Mouse (Mus musculus): Measurements from ENCODE around the gene Eps8l1.
A peak's percentile ranks its signal among the peaks of the same experiment; 100 is the strongest.

Gene Eps8l1

DNA sequence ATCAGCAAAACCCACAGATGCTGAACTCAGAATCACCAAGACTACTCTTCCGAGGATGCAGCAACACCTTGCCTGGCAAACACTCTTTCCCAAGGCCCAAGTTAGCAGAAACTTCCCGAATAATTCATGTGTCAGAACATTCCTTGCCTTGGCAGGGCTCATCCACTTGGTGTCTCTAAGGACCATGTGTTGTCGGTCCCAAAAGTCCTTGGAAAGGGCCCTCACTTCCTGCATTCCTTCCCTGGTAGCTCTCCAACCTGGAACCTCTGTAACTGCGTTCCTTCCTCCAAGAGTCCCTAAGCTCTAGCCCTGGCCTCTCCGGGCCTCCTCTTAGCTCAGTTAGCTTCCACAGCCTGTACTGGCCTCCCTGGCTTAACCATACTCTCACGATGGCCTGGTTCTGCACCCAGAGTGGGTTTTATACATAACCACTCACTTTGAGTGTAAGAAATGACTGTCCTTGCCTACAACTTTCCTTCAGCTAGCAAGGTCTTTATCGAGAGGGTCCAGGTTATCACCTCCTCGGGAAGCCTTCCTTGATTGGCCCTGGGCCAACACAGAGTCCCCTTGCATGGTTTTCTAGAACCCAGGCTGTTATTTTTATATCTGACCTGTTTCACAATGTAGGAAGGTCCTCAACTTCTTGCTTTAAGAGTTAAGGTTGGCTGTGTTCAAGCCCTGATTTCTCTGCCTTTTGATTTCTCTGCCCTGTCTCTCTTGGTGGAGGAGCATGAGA is 51.2 kb downstream of the Eps8l1 start:
- DNase-seq: no peak

- DNase-seq: peak; percentile 47
Observed at GRCm38 (mm10) chr7:4513236-4513635, 52.8 kb downstream of the Eps8l1 start.

DNA sequence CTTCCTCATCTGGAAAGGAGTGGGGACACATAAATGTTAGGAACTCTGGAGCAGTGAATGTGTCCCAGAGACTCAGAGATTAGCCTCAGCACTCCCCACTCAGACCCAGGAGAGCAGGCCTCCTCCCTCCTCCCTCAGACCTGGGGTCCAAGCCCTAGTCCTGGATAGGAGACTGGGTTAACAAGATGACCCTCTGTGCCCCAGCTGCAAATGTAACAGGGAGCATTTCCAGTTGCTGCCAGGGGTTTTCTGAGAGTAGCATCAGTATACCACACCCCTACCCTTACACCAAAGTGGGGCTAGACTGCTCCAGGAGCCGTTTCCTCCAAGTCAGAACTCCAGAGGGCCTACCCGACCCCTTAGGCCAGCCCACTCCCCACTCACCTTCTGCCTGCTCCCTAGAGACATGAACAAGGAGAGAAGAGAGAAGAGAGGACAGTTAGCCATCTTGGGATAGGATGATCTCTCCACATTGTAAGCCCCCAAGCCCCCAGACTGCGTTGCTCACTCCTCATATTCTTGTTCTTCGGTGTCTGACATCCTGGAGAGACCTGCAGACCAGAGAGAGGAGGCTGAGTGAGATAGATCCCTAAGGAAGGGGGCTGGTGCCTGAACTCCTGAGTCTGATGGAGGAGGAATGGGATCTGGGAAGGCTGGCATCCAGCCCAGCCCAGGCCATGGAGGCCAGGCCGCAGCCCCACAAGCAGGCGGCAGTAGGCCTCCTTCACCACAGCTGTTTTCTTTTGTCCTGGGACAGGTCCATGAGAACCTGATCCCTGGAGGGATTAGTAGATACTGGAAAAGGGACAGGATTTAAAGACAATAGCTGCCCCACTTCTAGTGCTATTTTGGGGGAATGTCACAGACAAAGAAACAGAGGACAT is 53.6 kb downstream of the Eps8l1 start:
- no peak for DNase-seq

- DNase-seq: no peak
Observed at GRCm38 (mm10) chr7:4515853-4516252, 55.4 kb downstream of the Eps8l1 start.

GRCm38 (mm10) chr7:4516332-4517050 is 56.0 kb downstream of the Eps8l1 start, which contains the start of gene Tnnt1:
TSS of gene Tnnt1 (minus strand) at chr7:4516382.
- no peak for DNase-seq

GRCm38 (mm10) chr7:4518487-4518886 is 58.0 kb downstream of the Eps8l1 start:
- no peak for DNase-seq

DNA sequence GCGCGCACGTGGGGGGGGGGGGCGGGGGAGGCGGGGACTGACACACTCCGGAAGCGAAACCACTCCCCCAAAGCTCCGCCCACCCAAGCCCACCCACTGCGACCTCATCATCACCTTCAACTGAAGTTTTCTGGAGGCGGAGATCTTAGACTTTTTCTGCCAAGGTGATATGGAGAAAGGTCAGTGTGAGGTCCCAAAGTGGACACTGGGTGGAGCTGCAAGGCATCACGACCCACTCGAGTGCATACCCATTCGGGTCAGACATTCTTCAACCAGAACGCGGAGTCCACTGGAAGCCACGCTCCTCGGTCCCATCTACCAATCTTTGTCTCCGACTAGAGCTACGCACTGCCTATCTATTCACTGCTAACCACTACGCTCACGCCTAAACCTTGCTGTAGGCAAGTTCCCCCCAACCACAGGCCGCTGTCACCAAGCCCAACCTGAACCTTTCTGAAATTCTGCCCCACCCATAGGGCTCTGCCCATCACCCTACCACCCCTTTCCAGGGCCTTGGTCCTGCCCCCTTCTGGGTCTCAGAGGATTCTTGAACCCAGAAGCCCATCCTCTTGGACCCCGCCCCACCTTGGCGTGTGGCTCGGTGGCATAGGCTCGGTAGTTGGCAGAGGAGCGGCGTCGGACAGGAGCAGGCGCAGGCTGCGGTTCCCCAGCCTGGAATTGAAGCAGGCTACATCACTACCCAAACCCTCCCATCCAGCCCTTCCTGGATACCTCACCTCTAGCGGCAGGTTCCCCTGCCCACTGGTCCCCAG is 60.9 kb downstream of the Eps8l1 start:
- DNase-seq: no peak

- no peak for DNase-seq
Observed at GRCm38 (mm10) chr7:4522292-4522691, 61.8 kb downstream of the Eps8l1 start.

GRCm38 (mm10) chr7:4523205-4524130 is 63.0 kb downstream of the Eps8l1 start:
- DNase-seq: no peak

GRCm38 (mm10) chr7:4524212-4524922 is 63.9 kb downstream of the Eps8l1 start, which contains the start of gene Tnni3:
TSS of gene Tnni3 (minus strand) at chr7:4524229.
- peak; percentile 47 for DNase-seq

GRCm38 (mm10) chr7:4526341-4527301 is 66.1 kb downstream of the Eps8l1 start:
- peak; percentile 58 for DNase-seq

GRCm38 (mm10) chr7:4527302-4527689 is 66.8 kb downstream of the Eps8l1 start:
- no peak for DNase-seq

All from kidney, adult 9 months (tissue).